Mouse (Mus musculus) R1 (cell line): ENCODE measurements around the gene Carm1.

Experiments
- DNase-seq: peaks from one replicate; pipeline ENCODE4 v3.0.0-alpha.2; 2018; ENCODE audit warnings: low read depth, low spot score

Gene Carm1

DNA sequence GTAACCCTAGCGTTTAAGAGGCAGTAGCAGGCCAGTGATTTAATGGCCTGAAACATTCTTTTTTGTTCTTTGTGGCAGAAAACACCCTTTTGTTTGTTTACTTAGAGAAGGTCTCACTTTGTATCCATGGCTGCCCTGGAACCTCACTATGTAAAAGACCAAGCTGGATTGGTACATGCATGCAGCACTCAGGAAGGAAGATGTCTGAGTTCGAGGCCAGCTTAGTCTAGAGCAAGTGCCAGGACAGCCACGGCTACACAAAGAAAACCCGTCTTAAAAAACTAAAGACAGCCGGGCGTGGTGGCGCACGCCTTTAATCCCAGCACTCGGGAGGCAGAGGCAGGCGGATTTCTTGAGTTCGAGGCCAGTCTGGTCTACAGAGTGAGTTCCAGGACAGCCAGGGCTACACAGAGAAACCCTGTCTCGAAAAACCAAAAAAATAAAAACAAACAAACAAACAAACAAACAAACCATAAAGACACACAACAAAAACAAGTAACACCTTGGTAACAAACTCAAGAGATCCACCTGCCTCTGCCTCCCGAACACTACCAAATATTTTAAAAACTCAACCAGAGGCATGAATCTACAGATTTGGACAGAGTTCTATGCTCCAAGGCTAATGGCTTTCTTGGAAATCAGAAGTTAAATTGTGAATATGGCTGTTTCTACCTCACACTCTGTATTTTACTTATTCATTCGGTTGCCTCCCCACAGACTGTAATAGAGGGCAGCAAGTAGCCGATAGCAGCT is 68.3 kb downstream of the Carm1 start:
- peak; percentile 53 for DNase-seq

DNA sequence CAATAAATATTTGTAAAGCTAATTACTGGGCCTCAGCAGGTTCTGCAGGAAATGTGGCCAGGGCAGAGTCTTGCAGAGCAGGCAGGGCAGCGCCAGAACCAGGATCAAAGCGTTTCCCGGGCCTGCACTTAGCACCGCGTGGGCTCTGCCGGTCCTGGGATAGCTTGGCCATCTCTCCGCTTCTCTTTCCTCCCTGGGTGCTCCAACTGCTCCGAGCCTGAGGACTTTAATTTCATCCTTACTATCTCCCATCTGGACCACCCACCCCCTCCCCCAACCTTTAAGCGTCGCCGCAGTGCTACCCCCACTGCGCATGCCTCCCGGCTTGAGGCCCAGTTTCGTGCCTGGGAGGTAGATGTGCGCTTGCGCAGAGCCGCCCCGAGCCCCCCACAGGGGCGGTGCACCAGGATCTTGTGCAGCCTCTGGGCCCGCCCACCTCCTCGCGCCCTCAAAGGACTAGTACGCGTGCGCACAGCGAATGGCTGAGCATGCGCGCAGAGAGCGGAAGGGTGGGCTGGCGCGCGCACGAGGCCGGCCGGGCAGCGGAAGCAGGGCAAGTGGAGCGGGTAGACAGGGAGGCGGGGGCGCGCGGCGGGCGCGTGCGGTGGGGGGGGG is 69.0 kb downstream of the Carm1 start, which contains the start of gene Smarca4:
Gene Smarca4, plus strand, starts transcription at position 553 of the 615 bp plus-strand sequence.
- peak; percentile 98 for DNase-seq

DNA sequence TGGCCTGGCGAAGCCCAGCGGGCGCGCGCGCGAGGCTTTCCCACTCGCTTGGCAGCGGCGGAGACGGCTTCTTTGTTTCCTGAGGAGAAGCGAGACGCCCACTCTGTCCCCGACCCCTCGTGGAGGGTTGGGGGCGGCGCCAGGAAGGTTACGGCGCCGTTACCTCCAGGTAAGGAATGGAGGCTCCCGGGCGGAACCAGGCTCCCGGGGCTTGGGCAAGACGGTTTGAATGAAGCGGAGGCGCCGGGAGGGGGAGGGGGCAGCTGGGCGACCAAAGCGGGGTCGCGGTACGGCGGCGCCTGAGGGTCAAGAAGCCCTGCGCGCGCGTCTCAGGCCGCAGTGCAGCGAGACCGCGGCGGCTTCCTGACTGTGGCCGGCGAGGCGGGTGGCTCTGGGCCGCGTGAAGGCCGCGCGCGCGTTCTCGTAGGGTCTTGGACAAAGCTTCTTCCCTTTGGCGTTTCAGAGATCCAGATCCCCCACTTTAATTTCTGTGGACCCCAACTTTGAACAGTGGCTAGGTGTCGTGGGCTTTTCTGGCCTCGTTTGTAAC is 69.6 kb downstream of the Carm1 start:
- no peak for DNase-seq

DNA sequence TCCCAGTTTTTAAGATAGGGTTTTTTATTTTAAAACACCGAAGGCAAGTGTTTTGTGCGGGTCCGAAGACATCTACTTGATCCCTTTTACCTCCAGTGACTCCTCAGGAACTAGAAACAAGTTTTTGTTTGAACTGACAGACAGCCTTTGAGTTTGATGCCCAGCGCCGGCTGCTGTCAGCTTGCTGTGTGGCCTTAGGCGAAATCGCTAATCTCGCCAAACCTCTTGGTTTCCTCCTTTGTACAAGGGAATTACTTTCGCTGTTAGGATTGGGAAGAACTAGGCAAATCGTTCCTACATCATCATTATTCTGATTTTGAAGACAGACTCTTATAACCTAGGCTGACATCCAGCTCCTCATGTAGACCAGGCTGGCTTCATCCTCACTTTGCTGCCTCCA is 70.4 kb downstream of the Carm1 start:
- no peak for DNase-seq

DNA sequence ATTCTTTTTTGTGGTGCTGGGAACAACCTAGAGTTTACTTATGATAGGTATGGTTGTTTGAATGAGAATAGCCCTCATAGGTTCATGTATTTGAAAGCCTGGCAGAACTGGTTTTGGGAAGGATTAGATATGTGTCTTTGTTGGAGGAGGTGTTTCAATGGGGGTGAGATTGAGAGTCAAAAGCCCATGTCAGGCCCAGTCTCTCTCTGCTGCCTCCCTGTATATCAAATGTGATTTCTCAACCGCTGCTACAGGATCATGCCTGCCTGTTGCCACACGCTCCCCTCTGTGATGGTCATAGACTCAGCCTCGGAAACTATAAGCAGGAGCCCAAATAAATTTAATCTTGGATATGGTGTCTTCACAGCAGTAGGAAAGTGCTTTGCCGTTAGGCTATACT is 73.5 kb downstream of the Carm1 start:
- DNase-seq: no peak

DNA sequence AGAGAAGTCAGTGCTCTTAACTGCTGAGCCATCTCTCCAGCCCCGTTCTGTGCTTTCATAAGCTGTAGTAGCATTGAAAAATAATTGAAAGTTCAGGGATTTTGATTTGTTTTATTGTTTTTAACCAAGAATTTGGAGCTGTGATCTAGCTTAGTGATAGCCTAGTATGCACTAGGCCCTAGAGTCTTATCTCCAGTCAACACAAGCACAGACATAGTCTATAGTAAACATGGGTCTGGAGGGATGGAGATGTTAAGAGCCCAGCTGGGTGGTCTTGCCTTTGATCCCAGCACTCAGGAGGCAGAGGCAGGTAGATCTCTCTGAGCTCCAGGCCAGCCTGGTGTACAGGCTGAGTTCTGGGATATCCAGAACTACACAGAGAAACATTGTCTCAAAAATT is 76.0 kb downstream of the Carm1 start:
- no peak for DNase-seq

DNA sequence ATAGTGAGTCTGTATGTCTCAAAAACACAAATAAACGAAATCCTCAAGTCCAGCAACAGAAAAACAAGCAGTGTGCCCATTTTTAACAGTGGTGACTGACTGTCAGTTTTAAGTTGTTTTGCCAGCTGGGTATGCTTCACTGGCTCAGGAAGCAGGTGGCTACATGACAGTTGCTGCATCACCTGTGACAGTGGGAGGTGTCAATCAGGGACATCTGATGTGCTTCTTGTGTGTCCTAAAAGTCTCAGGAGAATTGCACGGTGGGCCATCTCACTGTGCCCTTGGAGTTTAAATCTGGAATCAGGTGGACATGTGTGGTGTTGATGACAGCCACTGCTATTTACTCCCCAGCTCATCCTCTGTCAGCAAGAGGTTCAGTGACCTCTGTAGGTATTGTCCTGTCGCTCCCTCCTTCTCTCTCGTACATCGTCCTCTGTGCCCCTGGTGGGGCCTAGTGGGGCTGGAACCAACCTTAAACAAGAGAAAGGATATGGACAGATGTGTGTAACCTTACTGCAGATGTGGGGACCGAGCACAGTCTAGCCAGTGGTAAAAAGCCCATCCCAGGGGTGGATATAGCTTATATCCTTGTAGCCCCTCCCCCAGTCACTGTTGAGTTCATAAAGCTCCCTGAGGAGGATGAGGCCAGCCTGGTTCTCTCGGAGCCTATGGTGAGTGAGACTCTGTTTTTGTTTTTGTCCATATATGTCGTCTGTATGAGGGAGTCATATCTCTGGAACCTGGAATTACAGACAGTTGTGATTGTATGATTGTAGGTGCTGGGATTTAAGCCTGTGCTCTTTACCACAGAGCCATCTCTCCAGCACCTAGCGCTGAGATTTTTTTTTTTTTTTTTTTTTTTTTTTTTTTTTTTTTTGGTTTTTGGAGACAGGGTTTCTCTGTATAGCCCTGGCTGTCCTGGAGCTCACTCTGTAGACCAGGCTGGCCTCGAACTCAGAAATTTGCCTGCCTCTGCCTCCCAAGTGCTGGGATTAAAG is 78.9 kb downstream of the Carm1 start:
- DNase-seq: no peak

DNA sequence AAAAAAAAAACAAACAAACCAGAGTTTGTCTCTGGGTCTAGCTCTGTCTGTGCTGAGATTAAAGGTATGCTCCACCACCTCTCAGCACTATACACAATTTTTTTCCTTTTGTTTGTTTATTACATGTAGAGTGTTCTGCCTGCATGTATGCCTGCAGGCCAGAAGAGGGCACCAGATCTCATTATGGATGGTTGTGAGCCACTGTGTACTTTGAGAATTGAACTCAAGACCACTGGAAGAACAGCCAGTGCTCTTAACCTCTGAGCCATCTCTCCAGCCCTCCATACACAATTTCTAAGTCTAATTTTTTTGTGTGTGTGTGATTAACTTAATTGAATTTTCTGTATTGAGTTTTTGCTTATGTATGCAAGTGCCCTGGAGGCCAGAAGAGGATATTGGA is 79.9 kb downstream of the Carm1 start:
- peak; percentile 65 for DNase-seq

DNA sequence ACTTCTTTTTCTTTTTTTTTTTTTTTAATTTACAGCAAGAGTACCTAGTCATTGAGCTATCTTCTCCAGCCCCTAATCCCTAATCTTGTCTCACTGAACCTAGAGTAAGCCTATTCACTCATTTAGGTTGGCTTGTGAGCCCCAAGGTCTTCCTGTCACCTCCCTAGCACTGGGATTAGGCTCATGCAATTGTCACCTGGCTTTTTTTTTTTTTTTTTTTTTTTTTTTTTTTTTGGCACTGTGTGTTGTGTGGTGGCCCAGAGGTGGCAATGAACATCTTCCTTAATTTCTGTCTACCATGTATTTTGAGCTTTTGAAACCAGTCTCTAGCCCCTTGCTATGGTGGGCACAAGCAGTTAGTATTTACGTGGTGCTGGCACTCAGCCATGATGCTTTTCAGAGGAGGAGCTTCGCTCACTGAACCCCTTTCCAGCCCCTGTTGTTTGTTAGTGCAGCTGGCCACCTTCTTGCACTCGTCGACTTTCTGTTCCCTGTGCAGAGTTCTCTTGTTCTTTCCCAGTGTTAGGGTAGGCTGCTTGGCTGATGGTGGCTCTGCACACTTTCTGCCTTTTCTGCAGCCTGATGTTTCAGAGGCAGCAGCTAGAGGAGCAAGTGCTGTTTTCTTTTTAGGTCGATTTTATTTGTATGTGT is 80.6 kb downstream of the Carm1 start:
- no peak for DNase-seq

DNA sequence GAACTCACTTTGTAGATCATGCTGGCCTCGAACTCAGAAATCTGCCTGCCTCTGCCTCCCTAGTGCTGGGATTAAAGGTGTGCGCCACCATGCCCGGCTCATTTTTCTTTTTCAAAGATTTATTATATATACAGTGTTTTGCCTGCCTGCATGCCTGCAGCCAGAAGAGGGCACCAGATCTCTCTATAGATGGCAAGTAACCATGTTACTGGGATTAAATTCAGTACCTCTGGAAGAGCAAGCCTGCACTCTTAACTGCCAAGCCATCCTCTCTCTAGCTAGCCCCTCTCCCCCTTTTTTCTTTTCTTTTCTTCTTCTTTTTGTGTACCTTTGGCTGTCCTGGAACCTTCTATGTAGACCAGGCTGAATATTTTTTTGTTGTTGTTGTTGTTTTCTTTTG is 84.0 kb downstream of the Carm1 start:
- DNase-seq: peak; percentile 76

DNA sequence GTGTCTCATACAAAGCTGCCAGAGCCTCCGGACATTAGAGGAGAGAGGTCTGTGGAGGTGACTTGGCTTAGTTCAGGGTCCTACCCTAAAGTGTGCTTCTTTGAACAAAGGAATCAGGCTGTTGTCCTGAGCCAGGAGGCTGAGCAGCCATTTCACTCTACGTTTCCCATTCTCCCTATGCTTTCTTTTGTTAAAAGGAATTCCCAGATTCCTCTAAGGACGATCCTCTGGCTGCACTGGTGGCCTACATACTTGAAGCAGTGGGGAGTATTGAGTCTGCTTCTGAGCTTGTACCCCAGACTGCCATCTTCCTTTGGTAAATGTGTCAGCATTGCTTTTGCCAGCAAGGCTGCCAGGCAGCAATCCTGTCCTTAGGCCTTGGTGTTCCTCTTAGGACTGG is 86.4 kb downstream of the Carm1 start:
- DNase-seq: peak; percentile 56

DNA sequence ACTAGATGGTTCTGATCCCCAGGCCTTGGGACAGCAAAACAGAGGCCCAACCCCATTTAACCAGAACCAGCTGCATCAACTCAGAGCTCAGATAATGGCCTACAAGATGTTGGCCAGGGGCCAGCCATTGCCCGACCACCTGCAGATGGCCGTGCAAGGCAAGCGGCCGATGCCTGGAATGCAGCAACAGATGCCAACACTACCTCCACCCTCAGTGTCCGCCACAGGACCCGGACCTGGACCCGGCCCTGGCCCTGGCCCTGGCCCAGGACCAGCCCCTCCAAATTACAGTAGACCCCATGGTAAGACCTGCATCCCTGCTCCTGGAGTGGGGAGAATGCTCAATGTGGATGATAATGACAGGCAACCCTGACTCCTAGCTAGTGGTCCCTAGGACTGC is 88.9 kb downstream of the Carm1 start:
- no peak for DNase-seq

DNA sequence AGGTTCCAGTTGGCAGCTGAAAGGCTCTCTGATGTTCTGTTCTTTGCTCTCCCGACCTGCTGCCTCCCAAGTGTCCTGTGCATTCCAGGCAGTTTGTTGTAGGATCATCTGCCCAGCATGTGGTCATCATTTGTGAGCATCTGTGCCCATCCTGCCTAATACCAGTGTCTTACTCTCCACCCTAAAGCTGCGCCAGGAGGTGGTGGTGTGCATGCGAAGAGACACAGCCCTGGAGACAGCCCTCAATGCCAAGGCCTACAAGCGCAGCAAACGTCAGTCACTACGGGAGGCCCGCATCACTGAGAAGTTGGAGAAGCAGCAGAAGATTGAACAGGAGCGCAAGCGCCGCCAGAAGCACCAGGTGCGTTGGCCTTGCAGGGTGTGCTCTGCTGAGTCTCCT is 92.3 kb downstream of the Carm1 start:
- DNase-seq: no peak
